Mouse (Mus musculus): ENCODE results near the gene Myl9. TPM values are rescaled to one million over a fixed set of nuclear protein-coding genes. Genes with fewer than 3 reads are reported as not detected.
"Not testable (repeated sequence)": the region's sequence is repeated elsewhere in the genome, so short reads cannot be mapped to it uniquely, and the experiment has no call there.

The Myl9 gene
- total RNA-seq, 1 experiment from 2014 or later: 0.89 TPM

DNA sequence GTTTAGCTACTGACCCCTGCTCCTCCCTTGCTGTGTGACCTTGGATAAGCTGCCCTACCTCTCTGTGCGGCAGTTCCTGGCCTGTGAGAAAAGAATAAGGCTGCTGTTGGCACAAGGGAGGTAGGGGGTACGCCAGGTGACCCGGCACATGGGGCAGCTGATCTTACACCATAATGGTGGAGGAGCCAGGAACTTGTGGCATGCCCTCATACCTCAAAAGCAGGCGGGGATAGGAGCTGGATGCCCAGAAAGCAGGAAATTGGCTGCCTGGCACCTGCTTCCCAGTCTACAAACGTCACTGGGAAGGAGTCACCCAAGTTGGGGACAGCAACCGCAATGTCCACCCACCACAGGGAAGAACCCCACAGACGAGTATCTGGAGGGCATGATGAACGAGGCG lies 4.9 kb downstream of the Myl9 start:
- no peak for ATAC-seq (replicated peaks in 1 of 2; ENCODE audit: insufficient read depth in 1 of 2, low FRiP score in 2 of 2, low TSS enrichment in 1 of 2, low read depth in 1 of 2, poor library complexity in 2 of 2, severe bottlenecking in 2 of 2)

DNA sequence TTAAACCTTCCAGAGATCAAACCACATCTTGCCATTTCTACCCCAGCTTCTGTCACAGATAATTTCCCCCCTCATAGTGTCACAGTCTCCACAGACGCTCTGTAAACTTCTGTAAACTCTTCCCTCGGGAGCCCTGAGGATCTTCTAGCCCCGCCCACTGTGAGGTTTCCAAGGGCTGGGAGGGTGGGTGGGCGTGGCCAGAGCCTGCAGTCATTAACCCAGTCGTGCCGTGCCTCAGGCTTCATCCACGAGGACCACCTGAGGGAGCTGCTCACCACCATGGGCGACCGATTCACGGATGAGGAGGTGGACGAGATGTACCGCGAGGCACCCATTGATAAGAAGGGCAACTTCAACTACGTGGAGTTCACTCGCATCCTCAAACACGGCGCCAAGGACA lies 5.5 kb downstream of the Myl9 start:
- no peak for ATAC-seq (replicated peaks in 1 of 2; ENCODE audit: insufficient read depth in 1 of 2, low FRiP score in 2 of 2, low TSS enrichment in 1 of 2, low read depth in 1 of 2, poor library complexity in 2 of 2, severe bottlenecking in 2 of 2)

DNA sequence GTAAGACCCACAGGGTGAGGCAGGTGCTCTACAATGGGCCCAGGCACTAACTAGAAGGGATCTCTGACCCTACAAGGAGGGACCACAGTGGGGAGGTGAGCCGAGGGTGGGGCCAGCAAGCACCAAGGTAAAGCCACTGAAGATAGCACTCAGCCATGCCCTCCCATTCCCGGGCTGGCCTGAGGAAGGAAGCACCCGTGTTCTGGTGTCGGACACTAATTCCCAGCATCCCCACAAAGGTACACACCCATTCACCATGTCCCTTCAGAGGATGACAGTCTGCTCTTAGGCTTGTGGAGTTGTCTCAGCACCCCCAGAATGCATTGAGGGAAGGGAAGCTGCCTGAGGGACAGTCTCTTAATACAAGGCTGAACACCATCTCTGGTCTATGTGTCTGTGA lies 6.1 kb downstream of the Myl9 start:
- ATAC-seq (replicated peaks in 1 of 2; ENCODE audit: insufficient read depth in 1 of 2, low FRiP score in 2 of 2, low TSS enrichment in 1 of 2, low read depth in 1 of 2, poor library complexity in 2 of 2, severe bottlenecking in 2 of 2): no peak

DNA sequence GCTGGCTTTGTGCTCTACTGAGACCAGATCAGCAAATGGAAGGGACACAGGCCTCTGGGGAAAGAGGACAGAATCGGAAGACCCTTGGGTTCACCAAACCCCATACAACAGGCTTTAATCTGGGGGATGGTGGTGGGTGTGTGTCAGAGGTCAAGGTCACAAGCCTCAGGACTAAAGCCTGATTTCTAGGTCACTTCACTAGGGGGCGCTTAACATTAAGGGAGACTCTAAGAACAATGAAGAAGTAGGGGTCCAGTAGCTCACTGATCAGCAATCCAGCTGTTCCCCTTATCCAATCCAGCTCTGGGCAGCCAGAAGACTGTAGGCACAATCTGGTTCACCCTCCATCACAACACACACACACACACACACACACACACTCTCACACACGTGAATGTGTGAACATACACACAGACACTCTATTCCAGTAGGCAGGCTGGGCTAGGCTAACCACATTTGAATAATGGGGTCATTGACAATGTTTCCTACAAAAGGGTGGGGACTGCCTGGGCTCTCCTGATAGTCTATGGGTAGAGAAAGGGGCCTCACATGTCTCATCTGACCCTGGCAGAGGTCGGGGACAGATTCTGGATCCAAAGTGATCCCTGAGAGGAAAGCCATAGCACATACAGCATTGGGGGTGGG lies 6.7 kb downstream of the Myl9 start:
- ATAC-seq (replicated peaks in 1 of 2; ENCODE audit: insufficient read depth in 1 of 2, low FRiP score in 2 of 2, low TSS enrichment in 1 of 2, low read depth in 1 of 2, poor library complexity in 2 of 2, severe bottlenecking in 2 of 2): no peak

DNA sequence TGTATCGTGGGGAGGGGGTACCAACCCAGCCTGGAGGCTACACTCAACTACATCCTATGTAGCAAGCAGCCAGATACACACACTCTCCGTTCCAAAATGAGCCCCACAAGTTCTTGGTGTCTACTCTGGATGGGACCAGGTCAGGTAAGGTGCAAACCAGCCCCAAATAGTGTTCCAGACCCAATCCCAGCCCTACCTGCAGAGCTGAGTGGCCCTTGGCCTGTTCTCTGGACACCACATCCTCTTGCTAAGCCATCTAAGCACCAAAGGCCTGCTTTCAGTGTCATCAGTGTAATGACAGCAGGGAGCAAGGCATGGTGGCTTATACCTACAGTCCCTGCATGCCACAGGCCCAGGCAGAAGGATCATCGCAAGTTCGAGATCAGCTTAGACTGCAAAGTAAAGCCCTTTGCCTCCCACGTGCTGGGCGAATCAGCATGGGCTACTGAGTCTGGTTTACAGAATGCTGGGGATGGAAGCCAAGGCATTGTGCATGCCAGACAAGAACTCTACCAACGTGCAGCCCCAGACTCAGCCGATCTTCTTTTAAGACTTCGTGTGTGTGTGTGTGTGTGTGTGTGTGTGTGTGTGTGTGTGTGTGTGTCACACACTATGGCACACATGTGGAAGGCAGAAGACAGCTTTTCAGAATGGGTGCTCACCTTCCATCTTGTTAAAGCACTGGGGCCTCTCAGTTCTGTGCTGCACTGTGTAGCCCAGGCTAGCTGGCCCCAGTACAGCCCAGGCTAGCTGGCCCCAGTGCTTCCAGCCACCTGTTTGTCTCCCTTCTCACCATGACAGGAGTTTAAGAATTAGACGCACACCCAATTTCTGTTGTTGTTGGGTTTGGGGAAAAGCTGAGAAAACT lies 7.5 kb downstream of the Myl9 start:
- ATAC-seq (replicated peaks in 1 of 2; ENCODE audit: insufficient read depth in 1 of 2, low FRiP score in 2 of 2, low TSS enrichment in 1 of 2, low read depth in 1 of 2, poor library complexity in 2 of 2, severe bottlenecking in 2 of 2): no peak

DNA sequence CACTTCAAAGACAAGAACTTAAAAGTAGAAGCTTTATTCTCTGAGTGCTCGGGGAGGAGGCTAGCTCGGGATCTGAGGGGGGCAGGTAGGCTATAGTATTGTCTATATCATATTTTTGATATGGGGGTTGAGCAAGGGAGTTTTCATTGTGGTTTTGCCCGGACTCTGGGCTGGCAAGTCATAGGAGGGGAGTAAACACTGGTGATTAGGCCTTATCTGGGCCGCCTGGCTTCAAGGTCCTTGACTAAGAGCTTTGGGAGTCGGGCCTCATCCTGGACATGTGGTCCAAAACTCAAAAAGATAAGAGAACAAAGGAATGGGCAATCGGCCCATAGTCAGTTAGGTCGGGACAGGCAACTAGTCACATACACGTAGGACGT lies 8.1 kb downstream of the Myl9 start:
- peak in 1 of 2 experiments; percentile 26; a peak in 1 of 4 replicates for ATAC-seq (replicated peaks in 1 of 2; ENCODE audit: insufficient read depth in 1 of 2, low FRiP score in 2 of 2, low TSS enrichment in 1 of 2, low read depth in 1 of 2, poor library complexity in 2 of 2, severe bottlenecking in 2 of 2)

DNA sequence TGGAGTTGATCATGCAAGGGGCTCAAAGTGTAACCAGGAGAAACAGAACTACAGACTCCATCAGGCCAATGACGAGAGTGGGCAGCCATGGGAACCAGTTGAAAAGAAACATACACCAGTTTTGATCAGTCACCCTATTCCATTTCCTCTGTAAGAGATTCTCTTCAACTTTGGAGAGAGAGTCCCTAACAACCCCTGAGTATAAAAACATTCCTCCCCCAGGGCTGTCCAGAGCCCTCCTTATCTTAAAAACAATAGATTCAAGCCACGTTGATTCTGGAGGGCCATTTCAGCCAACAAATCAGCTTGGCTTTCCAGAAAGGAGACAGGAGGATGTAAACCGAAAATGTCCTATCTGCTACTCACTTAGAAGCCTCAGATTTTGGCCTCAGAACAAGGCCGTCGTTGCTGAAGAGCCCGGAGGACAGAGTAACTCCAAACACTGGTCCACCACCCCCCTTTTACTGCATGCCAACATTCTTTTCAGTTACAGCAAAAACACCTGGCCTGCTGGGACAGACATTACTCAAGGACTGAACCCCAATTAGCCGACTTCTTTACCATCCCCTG lies 8.9 kb downstream of the Myl9 start:
- no peak for ATAC-seq (replicated peaks in 1 of 2; ENCODE audit: insufficient read depth in 1 of 2, low FRiP score in 2 of 2, low TSS enrichment in 1 of 2, low read depth in 1 of 2, poor library complexity in 2 of 2, severe bottlenecking in 2 of 2)

DNA sequence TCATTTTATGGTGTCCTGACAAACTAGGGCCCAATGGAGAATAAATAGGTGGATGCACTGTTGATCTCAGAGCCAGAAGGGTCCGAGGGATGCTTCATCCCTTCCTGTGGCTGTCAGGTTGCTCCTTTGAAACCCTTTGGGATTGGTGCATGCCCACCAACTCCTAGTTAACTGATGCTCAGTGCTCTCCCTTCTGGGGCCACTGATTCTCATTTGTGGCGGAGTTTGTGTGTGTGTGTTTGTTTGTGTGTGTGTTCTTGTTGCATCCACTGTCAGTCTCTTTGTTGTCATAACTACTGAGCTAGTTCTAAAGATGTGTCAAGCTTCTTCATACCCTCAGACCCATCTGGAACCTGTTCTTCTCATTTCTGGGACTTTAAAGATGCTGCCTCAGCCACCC lies 9.7 kb downstream of the Myl9 start:
- ATAC-seq (replicated peaks in 1 of 2; ENCODE audit: insufficient read depth in 1 of 2, low FRiP score in 2 of 2, low TSS enrichment in 1 of 2, low read depth in 1 of 2, poor library complexity in 2 of 2, severe bottlenecking in 2 of 2): no peak

DNA sequence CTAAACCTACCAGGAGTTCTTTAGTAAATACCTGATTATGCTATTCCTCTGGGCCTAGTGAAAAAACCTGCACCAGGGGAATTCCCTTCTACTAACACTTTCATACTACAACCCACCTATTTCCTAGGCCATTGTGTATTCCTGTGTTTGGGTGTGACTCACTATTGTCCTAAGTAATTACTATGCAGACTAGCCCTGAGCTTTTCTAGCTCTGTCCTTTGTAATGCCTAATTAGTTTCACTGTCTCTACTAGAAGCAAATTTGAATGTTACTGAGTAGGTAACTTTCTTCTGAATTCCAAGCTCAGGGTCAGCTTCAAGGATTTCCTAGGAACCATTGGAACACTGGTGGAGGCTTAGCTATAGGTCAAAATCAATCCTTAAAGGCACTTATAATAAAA lies 11.1 kb downstream of the Myl9 start:
- not testable (repeated sequence) for ATAC-seq (replicated peaks in 1 of 2; ENCODE audit: insufficient read depth in 1 of 2, low FRiP score in 2 of 2, low TSS enrichment in 1 of 2, low read depth in 1 of 2, poor library complexity in 2 of 2, severe bottlenecking in 2 of 2)

DNA sequence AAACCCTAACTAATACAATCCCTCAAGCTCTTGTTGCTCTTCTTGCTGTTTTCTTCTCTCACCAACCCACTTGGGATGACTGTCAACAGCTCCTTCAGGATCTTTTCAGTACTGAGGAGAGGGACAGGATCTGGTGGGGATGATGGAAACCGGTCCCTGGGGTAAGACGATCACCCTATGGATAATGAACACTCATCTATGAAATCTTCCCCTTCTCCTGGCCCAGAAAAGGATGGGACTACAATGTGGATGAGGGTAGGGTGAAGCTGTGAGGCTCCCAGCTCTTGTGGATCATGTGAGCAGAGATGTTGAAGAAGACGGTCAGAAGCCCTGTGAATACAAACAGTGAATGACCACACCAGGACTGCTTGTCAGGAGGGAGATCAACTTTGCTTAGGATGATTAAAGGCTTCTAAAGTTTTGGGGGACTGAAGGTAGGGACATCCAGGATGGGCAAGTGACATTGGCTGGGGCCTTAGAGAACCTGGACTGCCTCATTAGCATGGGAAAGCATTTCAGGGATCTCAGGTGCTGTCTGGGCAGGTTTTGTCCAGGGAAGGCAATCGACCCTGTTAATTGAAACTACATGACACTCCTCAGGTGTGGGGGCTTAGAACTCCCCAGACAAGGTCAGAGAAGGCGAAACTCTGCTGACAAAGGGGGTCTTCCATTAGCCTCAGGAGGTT lies 12.0 kb downstream of the Myl9 start:
- ATAC-seq (replicated peaks in 1 of 2; ENCODE audit: insufficient read depth in 1 of 2, low FRiP score in 2 of 2, low TSS enrichment in 1 of 2, low read depth in 1 of 2, poor library complexity in 2 of 2, severe bottlenecking in 2 of 2): no peak

DNA sequence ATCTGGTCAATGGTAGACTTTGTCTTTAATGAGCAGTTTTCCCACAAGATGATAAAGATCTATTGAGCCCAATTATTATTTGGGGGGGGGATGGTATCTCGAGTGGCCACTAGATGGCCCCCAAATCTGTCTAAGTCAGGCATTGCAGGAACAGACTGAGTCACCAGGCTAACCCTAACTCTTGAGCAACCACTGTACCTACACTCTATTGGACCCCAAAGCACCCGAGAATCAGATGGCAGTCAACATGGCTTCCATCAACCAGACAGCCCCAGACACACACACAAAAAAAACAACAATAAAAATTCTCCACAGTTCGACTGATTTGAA lies 12.5 kb downstream of the Myl9 start:
- peak; percentile 45 to 65; a peak in 3 of 4 replicates for ATAC-seq (replicated peaks in 1 of 2; ENCODE audit: insufficient read depth in 1 of 2, low FRiP score in 2 of 2, low TSS enrichment in 1 of 2, low read depth in 1 of 2, poor library complexity in 2 of 2, severe bottlenecking in 2 of 2)

DNA sequence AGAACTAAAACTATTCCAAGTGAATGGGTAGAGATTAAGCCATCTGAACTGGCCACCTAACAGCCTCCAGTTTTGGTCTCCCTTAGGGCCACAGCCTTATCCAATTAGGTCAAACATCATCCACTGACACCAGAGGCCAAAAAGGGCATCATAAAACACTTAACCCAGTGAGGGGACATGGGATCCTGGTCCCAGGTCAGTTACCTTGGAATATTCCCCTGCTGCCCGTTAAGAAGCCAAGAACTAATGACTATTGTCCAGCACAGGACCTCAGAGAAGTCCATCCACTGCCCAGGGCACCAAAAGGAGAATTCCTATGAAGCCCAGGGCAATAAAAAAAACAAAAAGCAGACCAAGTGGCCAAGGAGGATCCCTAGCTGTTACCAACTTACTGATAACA lies 13.6 kb downstream of the Myl9 start:
- no peak for ATAC-seq (replicated peaks in 1 of 2; ENCODE audit: insufficient read depth in 1 of 2, low FRiP score in 2 of 2, low TSS enrichment in 1 of 2, low read depth in 1 of 2, poor library complexity in 2 of 2, severe bottlenecking in 2 of 2)

DNA sequence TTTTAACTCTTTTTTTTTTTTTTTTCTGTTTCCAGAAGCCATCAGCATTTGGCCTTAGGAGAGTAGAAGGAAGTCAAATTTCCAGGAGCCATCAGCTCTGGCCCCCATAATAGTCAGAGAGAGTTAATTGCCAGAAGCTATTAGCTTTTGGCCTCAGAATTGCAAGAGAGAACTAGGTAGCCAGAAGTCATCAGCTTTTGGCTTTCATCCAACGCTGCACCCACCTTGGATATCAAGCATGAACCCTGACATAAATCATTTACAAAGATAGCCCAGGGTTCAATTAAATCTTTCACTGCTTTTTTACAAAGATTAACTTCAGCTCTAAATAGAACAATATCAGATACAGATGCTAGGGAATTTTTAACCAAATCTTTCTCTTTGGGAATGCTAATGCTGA lies 23.3 kb downstream of the Myl9 start:
- ATAC-seq (replicated peaks in 1 of 2; ENCODE audit: insufficient read depth in 1 of 2, low FRiP score in 2 of 2, low TSS enrichment in 1 of 2, low read depth in 1 of 2, poor library complexity in 2 of 2, severe bottlenecking in 2 of 2): no peak

DNA sequence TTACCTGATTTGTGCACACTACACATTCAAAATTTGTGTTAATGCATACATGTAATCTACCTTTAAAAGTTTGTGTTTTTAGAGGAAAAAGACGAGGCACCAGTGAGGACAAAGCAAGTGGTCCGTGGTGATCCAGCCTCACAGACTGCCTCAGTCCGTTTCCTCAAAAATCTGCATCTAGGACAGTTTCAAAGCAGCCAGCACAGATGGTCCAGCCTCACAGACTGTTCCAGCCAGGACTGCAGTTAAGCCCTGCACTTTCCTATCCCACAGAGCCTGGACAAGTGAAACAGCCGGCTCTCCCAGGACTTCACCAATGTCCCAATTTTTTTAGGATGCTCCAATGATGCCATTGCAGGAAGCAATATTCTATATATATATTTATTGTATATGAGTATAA lies 25.8 kb downstream of the Myl9 start:
- no peak for ATAC-seq (replicated peaks in 1 of 2; ENCODE audit: insufficient read depth in 1 of 2, low FRiP score in 2 of 2, low TSS enrichment in 1 of 2, low read depth in 1 of 2, poor library complexity in 2 of 2, severe bottlenecking in 2 of 2)

DNA sequence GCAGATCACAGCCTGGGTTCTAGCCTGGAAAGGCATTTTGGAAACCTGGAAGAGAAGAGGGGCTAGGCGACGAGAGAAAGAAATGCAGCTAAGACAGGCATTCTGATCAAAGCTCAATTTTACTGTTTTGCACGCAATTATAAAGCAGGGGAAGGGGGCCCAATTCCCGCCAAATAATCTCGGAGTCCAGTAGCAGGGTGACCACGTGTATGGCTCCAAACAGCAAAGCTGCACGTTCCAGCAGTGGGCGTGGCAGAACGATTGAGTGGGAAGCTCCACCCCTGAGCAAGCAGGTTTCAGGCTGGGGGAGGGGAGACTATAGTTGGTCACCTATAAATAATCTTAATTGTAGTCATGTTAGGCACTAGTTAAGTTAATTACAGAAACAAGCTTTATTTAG lies 26.9 kb downstream of the Myl9 start:
- ATAC-seq (replicated peaks in 1 of 2; ENCODE audit: insufficient read depth in 1 of 2, low FRiP score in 2 of 2, low TSS enrichment in 1 of 2, low read depth in 1 of 2, poor library complexity in 2 of 2, severe bottlenecking in 2 of 2): not testable (repeated sequence)

DNA sequence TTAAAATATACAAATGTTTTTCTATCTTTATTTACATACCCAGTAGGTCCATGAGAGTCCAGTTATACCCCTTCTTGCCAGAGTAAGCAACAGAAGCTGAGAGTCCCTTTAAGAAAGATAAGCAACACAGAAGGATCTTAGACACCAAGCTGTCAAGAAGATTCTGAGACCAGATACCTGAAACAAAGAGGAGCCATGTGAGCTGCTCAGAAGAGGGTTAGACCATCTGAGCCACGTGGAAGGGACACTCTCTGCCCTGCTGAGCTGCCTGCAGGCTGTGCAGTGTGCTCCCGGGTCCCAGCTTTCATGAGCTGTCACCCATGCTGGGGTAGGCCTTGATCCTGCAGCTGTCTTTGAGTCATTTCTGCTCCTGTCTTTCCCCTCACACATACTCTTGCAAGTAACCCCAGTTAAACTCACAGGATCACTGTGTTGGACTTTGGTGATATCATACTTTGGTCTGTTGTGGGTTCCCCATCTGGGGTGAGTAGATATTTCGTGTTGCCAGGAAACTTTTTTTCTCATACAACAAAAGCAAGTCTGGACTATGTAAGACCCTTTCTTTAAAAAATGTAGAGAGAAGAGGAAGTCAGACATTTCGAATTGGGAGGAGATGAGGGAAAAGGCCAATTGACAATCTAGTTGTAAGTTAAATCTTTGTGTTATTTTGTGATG lies 28.6 kb downstream of the Myl9 start:
- no peak for ATAC-seq (replicated peaks in 1 of 2; ENCODE audit: insufficient read depth in 1 of 2, low FRiP score in 2 of 2, low TSS enrichment in 1 of 2, low read depth in 1 of 2, poor library complexity in 2 of 2, severe bottlenecking in 2 of 2)

DNA sequence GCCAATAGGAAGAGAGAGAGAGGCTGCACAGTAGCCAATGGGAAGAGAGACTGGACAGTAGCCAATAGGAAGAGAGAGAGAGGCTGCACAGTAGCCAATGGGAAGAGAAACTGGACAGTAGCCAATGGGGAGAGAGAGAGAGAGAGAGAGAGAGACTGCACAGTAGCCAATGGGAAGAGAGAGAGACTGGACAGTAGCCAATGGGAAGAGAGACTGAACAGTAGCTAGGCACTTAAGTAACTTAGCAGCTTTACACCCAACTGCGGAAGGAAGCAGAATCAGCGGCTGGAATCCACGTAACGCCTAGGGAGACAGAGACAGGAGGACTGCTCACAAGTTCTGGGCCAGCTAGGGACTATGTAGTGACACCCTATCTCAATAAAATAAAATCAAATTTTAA lies 29.4 kb downstream of the Myl9 start:
- ATAC-seq (replicated peaks in 1 of 2; ENCODE audit: insufficient read depth in 1 of 2, low FRiP score in 2 of 2, low TSS enrichment in 1 of 2, low read depth in 1 of 2, poor library complexity in 2 of 2, severe bottlenecking in 2 of 2): no peak

DNA sequence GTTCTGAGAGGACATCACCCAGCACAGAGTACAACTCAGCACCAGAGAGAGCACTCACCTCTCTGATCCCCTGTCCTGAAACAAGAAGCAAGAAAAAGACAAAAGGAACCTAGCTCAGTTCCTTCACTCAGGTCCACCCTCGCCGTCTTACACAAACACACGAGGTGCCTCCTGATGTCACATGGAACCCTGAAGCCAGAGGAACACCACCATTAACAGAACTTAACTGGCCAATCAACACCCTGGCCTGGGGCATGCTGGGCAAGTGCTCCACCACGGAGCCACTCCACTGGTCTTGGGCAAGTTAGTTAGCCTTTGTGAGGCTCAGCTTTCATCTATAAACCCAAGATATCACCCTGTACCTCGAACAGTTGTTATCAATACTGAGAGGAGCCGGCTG lies 31.7 kb downstream of the Myl9 start:
- no peak for ATAC-seq (replicated peaks in 1 of 2; ENCODE audit: insufficient read depth in 1 of 2, low FRiP score in 2 of 2, low TSS enrichment in 1 of 2, low read depth in 1 of 2, poor library complexity in 2 of 2, severe bottlenecking in 2 of 2)

All from hematopoietic stem cell, adult 5-6 weeks (primary cell).